Mouse (Mus musculus): ENCODE measurements at regions not wholly inside any gene's neighbourhood (a gene's known extent, or its start where the extent isn't known, plus 50 kb on each side); places are given as distances from the start of the nearest gene placed in this dataset.

- Histone ChIP-seq H3K9me3 (replicated peaks) (no peaks in the 10 kb centered on the region), H3K4me3 (ENCODE audit: low read depth, low read length) (no peak overlapping the region), H3K36me3 (replicated peaks) (no peaks in the 10 kb centered on the region), H3K4me1 (ENCODE audit: insufficient read depth, low read depth, low read length) (no peaks in the 10 kb centered on the region), H3K27me3 (ENCODE audit: insufficient read depth, low read length) (no peaks in the 10 kb centered on the region)
- TF ChIP-seq CTCF (IDR thresholded peaks at IDR 0.05; ENCODE audit: low read depth, low read length) (no peak), GATA2 (IDR thresholded peaks at IDR 0.05; ENCODE audit: borderline replicate concordance, low read depth, low read length) (no peak), TAL1 (conservative IDR thresholded peaks at IDR 0.05; ENCODE audit: low read depth, low read length) (no peak), POLR2AphosphoS5 (IDR thresholded peaks at IDR 0.05; ENCODE audit: insufficient replicate concordance, low read depth, low read length) (no peak), GATA1 (IDR thresholded peaks at IDR 0.05; ENCODE audit: borderline replicate concordance, low read length) (no peak)
- DNase-seq (ENCODE audit: low spot score) (no peak), ATAC-seq (ENCODE audit: extremely low read depth, insufficient number of reproducible peaks, low FRiP score, poor library complexity, severe bottlenecking) (no peak)
These were observed 933.8 kb downstream of the Pcdh18 start for GRCm38 (mm10) chr3:48823360-48823759.

GRCm38 (mm10) chr3:48804398-48804797, 952.7 kb downstream of the Pcdh18 start:
- Histone ChIP-seq H3K4me1 (ENCODE audit: insufficient read depth, low read depth, low read length) (no peaks in the 10 kb centered on the region), H3K36me3 (replicated peaks) (no peaks in the 10 kb centered on the region), H3K4me3 (ENCODE audit: low read depth, low read length) (no peak overlapping the region), H3K9me3 (replicated peaks) (no peaks in the 10 kb centered on the region), H3K27me3 (ENCODE audit: insufficient read depth, low read length) (no peaks in the 10 kb centered on the region)
- DNase-seq (ENCODE audit: low spot score) (no peak), ATAC-seq (ENCODE audit: extremely low read depth, insufficient number of reproducible peaks, low FRiP score, poor library complexity, severe bottlenecking) (no peak)
- TF ChIP-seq GATA2 (IDR thresholded peaks at IDR 0.05; ENCODE audit: borderline replicate concordance, low read depth, low read length) (no peak), CTCF (IDR thresholded peaks at IDR 0.05; ENCODE audit: low read depth, low read length) (no peak), TAL1 (conservative IDR thresholded peaks at IDR 0.05; ENCODE audit: low read depth, low read length) (no peak), GATA1 (IDR thresholded peaks at IDR 0.05; ENCODE audit: borderline replicate concordance, low read length) (no peak), POLR2AphosphoS5 (IDR thresholded peaks at IDR 0.05; ENCODE audit: insufficient replicate concordance, low read depth, low read length) (no peak)

- no peaks in the 10 kb centered on the region for H3K36me3 ChIP-seq (replicated peaks)
- DNase-seq (ENCODE audit: low spot score) = no peak
- H3K4me1 ChIP-seq (ENCODE audit: insufficient read depth, low read depth, low read length) = no peaks in the 10 kb centered on the region
- H3K27me3 ChIP-seq (ENCODE audit: insufficient read depth, low read length) = no peaks in the 10 kb centered on the region
- ATAC-seq (ENCODE audit: extremely low read depth, insufficient number of reproducible peaks, low FRiP score, poor library complexity, severe bottlenecking) = no peak
- no peak overlapping the region for H3K4me3 ChIP-seq (ENCODE audit: low read depth, low read length)
- TF ChIP-seq GATA2 (IDR thresholded peaks at IDR 0.05; ENCODE audit: borderline replicate concordance, low read depth, low read length) (no peak), POLR2AphosphoS5 (IDR thresholded peaks at IDR 0.05; ENCODE audit: insufficient replicate concordance, low read depth, low read length) (no peak), GATA1 (IDR thresholded peaks at IDR 0.05; ENCODE audit: borderline replicate concordance, low read length) (no peak), CTCF (IDR thresholded peaks at IDR 0.05; ENCODE audit: low read depth, low read length) (no peak), TAL1 (conservative IDR thresholded peaks at IDR 0.05; ENCODE audit: low read depth, low read length) (no peak)
- no peaks in the 10 kb centered on the region for H3K9me3 ChIP-seq (replicated peaks)
These were observed 985.4 kb downstream of the Pcdh18 start for GRCm38 (mm10) chr3:48771709-48772108.
